ENCODE assay signal across 12 mouse cellular contexts in the genomic region with DNA sequence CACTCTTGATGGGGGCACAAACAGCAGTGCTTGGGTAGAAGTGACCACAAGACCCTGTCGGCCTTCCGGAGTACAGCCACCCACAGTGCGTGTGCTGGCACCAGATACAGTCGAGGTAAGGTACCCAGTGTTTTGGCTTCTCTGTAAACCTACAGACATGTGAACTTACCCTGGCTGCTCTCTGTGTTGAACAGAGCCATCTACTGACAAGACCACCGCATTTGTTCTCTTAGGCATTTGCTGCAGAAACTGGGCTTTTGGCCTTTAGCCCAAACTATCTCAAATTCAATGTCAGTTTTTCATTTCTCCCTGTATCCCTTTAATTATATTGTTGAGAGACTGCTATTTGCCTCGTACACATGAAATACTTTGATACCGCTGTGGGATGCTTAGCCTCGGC.
DNase-seq lines count a peak whose midpoint lies in the region; ATAC-seq and TF ChIP-seq lines count a peak whose summit lies in the region.
"Had no signal": no experiment of that assay in that cellular context is flagged by ENCODE, and none has a peak within 500 bp of the region (broad histone marks: within the 10 kb centered on the region; RNA-seq: fewer than 3 reads in every experiment).

No protein-coding gene starts in this region.

- no peak overlapping the region for H3K27ac ChIP-seq in hindbrain, embryonic 14.5 days
- H3K27ac ChIP-seq in hindbrain, embryonic 10.5 days: no peak overlapping the region
- no peak overlapping the region for H3K27ac ChIP-seq in midbrain, embryonic 14.5 days (replicated peaks; ENCODE audit: low read depth, low read length)
- H3K27ac ChIP-seq in midbrain, embryonic 15.5 days: no peak overlapping the region
- no peak overlapping the region for H3K27ac ChIP-seq in limb, embryonic 10.5 days
- no peak overlapping the region for H3K27ac ChIP-seq in stomach, postnatal 0 days (replicated peaks)
- H3K27ac ChIP-seq: heart, embryonic 13.5 days had no signal

- H3K4me2 ChIP-seq in hindbrain, embryonic 14.5 days (replicated peaks): no peak overlapping the region
- H3K4me2 ChIP-seq in midbrain, embryonic 14.5 days (ENCODE audit: low read length): no peak overlapping the region; the same call in 1 of the 2 replicates
- no peak overlapping the region for H3K4me2 ChIP-seq in midbrain, embryonic 15.5 days
- no peak overlapping the region for H3K4me2 ChIP-seq in stomach, postnatal 0 days (replicated peaks; ENCODE audit: low read depth)
- H3K4me2 ChIP-seq: heart, embryonic 13.5 days had no signal

- no peaks in the 10 kb centered on the region for H3K36me3 ChIP-seq in hindbrain, embryonic 14.5 days (replicated peaks; ENCODE audit: control insufficient read depth, insufficient read depth)
- H3K36me3 ChIP-seq in hindbrain, embryonic 10.5 days: no peaks in the 10 kb centered on the region
- no peaks in the 10 kb centered on the region for H3K36me3 ChIP-seq in midbrain, embryonic 14.5 days (ENCODE audit: control insufficient read depth, insufficient read depth, low read length)
- H3K36me3 ChIP-seq in midbrain, embryonic 15.5 days (replicated peaks): no peaks in the 10 kb centered on the region
- H3K36me3 ChIP-seq in limb, embryonic 10.5 days: no peaks in the 10 kb centered on the region
- no peaks in the 10 kb centered on the region for H3K36me3 ChIP-seq in stomach, postnatal 0 days (ENCODE audit: control insufficient read depth, insufficient read depth, low read length)
- H3K36me3 ChIP-seq: heart, embryonic 13.5 days had no signal

- H3K9ac ChIP-seq in hindbrain, embryonic 14.5 days: no peak overlapping the region
- H3K9ac ChIP-seq in midbrain, embryonic 14.5 days (replicated peaks; ENCODE audit: low read length): no peak overlapping the region
- no peak overlapping the region for H3K9ac ChIP-seq in midbrain, embryonic 15.5 days
- no peak overlapping the region for H3K9ac ChIP-seq in stomach, postnatal 0 days (ENCODE audit: low read length)
- H3K9ac ChIP-seq: heart, embryonic 13.5 days; liver, postnatal 0 days had no signal

- H3K9me3 ChIP-seq in hindbrain, embryonic 14.5 days (ENCODE audit: control insufficient read depth, low read length): no peaks in the 10 kb centered on the region
- no peaks in the 10 kb centered on the region for H3K9me3 ChIP-seq in hindbrain, embryonic 10.5 days
- no peaks in the 10 kb centered on the region for H3K9me3 ChIP-seq in midbrain, embryonic 14.5 days (ENCODE audit: control insufficient read depth, low read length)
- no peaks in the 10 kb centered on the region for H3K9me3 ChIP-seq in midbrain, embryonic 15.5 days
- H3K9me3 ChIP-seq in limb, embryonic 10.5 days (replicated peaks): no peaks in the 10 kb centered on the region
- no peaks in the 10 kb centered on the region for H3K9me3 ChIP-seq in stomach, postnatal 0 days (ENCODE audit: control insufficient read depth, low read length)
- H3K9me3 ChIP-seq: heart, embryonic 13.5 days had no signal

- WGBS in hindbrain, embryonic 14.5 days: 60% methylated on average over 8 of the region's 8 CpGs
- WGBS in hindbrain, embryonic 10.5 days: 92% methylated on average over 8 of the region's 8 CpGs
- WGBS in midbrain, embryonic 14.5 days: 57% methylated on average over 8 of the region's 8 CpGs
- 59% methylated on average over 8 of the region's 8 CpGs for WGBS in midbrain, embryonic 15.5 days
- WGBS in limb, embryonic 10.5 days: 91% methylated on average over 8 of the region's 8 CpGs
- WGBS in stomach, postnatal 0 days: 74% methylated on average over 8 of the region's 8 CpGs

- H3K4me1 ChIP-seq in hindbrain, embryonic 14.5 days (replicated peaks; ENCODE audit: control insufficient read depth, insufficient read depth, low read length): peaks cover 9% of the 10 kb centered on the region; the same call in 1 of the 2 replicates
- peaks cover 8% of the 10 kb centered on the region for H3K4me1 ChIP-seq in hindbrain, embryonic 10.5 days (replicated peaks)
- H3K4me1 ChIP-seq in midbrain, embryonic 14.5 days (ENCODE audit: control insufficient read depth, insufficient read depth, low read length): peaks cover 23% of the 10 kb centered on the region
- H3K4me1 ChIP-seq in midbrain, embryonic 15.5 days: peaks cover 23% of the 10 kb centered on the region
- peaks cover 32% of the 10 kb centered on the region for H3K4me1 ChIP-seq in limb, embryonic 10.5 days
- no peaks in the 10 kb centered on the region for H3K4me1 ChIP-seq in stomach, postnatal 0 days (replicated peaks; ENCODE audit: control insufficient read depth, insufficient read depth)
- H3K4me1 ChIP-seq: heart, embryonic 13.5 days had no signal

- DNase-seq in cerebellum, adult 9-10 months: peak; percentile 7
- no peak for DNase-seq in cerebellum, adult 11 months
- DNase-seq in hindbrain, embryonic 14.5 days (ENCODE audit: low spot score): peak; percentile 48
- no peak for DNase-seq in hindbrain, embryonic 10.5 days (ENCODE audit: low spot score)
- DNase-seq in midbrain, embryonic 14.5 days: peak; percentile 69
- peak; percentile 22 for DNase-seq in limb, embryonic 10.5 days (ENCODE audit: low spot score)
- no peak for DNase-seq in stomach, postnatal 0 days (ENCODE audit: low spot score)
- DNase-seq: layer of hippocampus, postnatal 36 days; liver, postnatal 0 days; right cerebral cortex, adult 18-20 months had no signal

- H3K4me3 ChIP-seq in hindbrain, embryonic 14.5 days (replicated peaks; ENCODE audit: low read length): no peak overlapping the region
- no peak overlapping the region for H3K4me3 ChIP-seq in hindbrain, embryonic 10.5 days
- H3K4me3 ChIP-seq in midbrain, embryonic 14.5 days (replicated peaks; ENCODE audit: low read depth, low read length): no peak overlapping the region
- no peak overlapping the region for H3K4me3 ChIP-seq in midbrain, embryonic 15.5 days
- no peak overlapping the region for H3K4me3 ChIP-seq in limb, embryonic 10.5 days
- H3K4me3 ChIP-seq in stomach, postnatal 0 days (ENCODE audit: low read depth, low read length): no peak overlapping the region
- H3K4me3 ChIP-seq: heart, embryonic 13.5 days had no signal

- no peak for ATAC-seq in hindbrain, embryonic 14.5 days (ENCODE audit: low FRiP score)
- ATAC-seq in midbrain, embryonic 14.5 days (ENCODE audit: low FRiP score, low TSS enrichment): no peak
- no peak for ATAC-seq in midbrain, embryonic 15.5 days (replicated peaks)
- ATAC-seq in stomach, postnatal 0 days (ENCODE audit: low FRiP score, low TSS enrichment): no peak
- ATAC-seq: liver, postnatal 0 days had no signal

- no peak for TF ChIP-seq EP300 in stomach, postnatal 0 days (optimal IDR thresholded peaks at IDR 0.05)

- TF ChIP-seq CTCF in stomach, postnatal 0 days (IDR thresholded peaks at IDR 0.05; ENCODE audit: low read depth): no peak

- no peaks in the 10 kb centered on the region for H3K27me3 ChIP-seq in hindbrain, embryonic 14.5 days (ENCODE audit: control insufficient read depth, insufficient read depth, low read length)
- H3K27me3 ChIP-seq in hindbrain, embryonic 10.5 days (ENCODE audit: insufficient read depth, poor library complexity, severe bottlenecking): no peaks in the 10 kb centered on the region
- no peaks in the 10 kb centered on the region for H3K27me3 ChIP-seq in midbrain, embryonic 14.5 days (ENCODE audit: control insufficient read depth, insufficient read depth, low read length)
- no peaks in the 10 kb centered on the region for H3K27me3 ChIP-seq in midbrain, embryonic 15.5 days (replicated peaks)
- peaks cover 12% of the 10 kb centered on the region; the same call in 1 of the 2 replicates for H3K27me3 ChIP-seq in limb, embryonic 10.5 days (ENCODE audit: low read depth, poor library complexity, severe bottlenecking)
- no peaks in the 10 kb centered on the region for H3K27me3 ChIP-seq in stomach, postnatal 0 days (ENCODE audit: control insufficient read depth, insufficient read depth, low read length)
- H3K27me3 ChIP-seq: heart, embryonic 13.5 days had no signal

Comparison
In these comparisons a context has a peak if more than half of its experiments do, and no peak if none do; other contexts are left out.
1. DNase-seq: peak in cerebellum, adult 9-10 months (single experiment), hindbrain, embryonic 14.5 days (single experiment), midbrain, embryonic 14.5 days (single experiment) and limb, embryonic 10.5 days (single experiment); none in cerebellum, adult 11 months (single experiment), hindbrain, embryonic 10.5 days (single experiment) and stomach, postnatal 0 days (single experiment).